Mouse (Mus musculus): ENCODE data around the gene Rps7. TPM values are rescaled to one million over a fixed set of nuclear protein-coding genes. Genes with fewer than 3 reads are reported as not detected.

Rps7 gene
- polyA plus RNA-seq, 1 experiment, result 932 TPM

GRCm38 (mm10) chr12:28638778-28639177, 3.0 kb upstream of the Rps7 start:
- H3K27me3 ChIP-seq (ENCODE audit: control insufficient read depth, insufficient read depth, insufficient read length), result no peaks in the 10 kb centered on the region
- no peak overlapping the region for H3K4me2 ChIP-seq (ENCODE audit: low read depth)
- H3K4me3 ChIP-seq, result no peak overlapping the region
- H3K36me3 ChIP-seq (ENCODE audit: control insufficient read depth, insufficient read depth), result peaks cover 1% of the 10 kb centered on the region
- H3K79me2 ChIP-seq (ENCODE audit: control insufficient read depth, insufficient read depth), result peaks cover 19% of the 10 kb centered on the region
- no peak for TF ChIP-seq TCF3 (IDR thresholded peaks at IDR 0.05; ENCODE audit: insufficient read length, low read depth)
- H3ac ChIP-seq (ENCODE audit: control insufficient read depth, insufficient read length), result no peak overlapping the region

GRCm38 (mm10) chr12:28636543-28636942, 790 bp upstream of the Rps7 start:
- H3K36me3 ChIP-seq (ENCODE audit: control insufficient read depth, insufficient read depth), result peaks cover 23% of the 10 kb centered on the region
- no peaks in the 10 kb centered on the region for H3K27me3 ChIP-seq (ENCODE audit: control insufficient read depth, insufficient read depth, insufficient read length)
- peak overlapping the region; percentile 79 for H3K4me2 ChIP-seq (ENCODE audit: low read depth)
- TF ChIP-seq TCF12 (IDR thresholded peaks at IDR 0.05; ENCODE audit: insufficient read depth, poor library complexity, severe bottlenecking) (no peak), POLR2AphosphoS2 (IDR thresholded peaks at IDR 0.05; ENCODE audit: insufficient read length, low read depth) (no peak), USF1 (IDR thresholded peaks at IDR 0.05; ENCODE audit: low read depth) (no peak), MYOG (IDR thresholded peaks at IDR 0.05; ENCODE audit: control insufficient read depth in 1 of 3, insufficient read depth in 1 of 3, insufficient read length in 2 of 3, low read depth in 2 of 3) (no peak), POLR2A (IDR thresholded peaks at IDR 0.05; ENCODE audit: insufficient read length, low read depth) (no peak)
- H3K4me3 ChIP-seq, result peak overlapping the region; percentile 76
- H3K79me2 ChIP-seq (ENCODE audit: control insufficient read depth, insufficient read depth), result peaks cover 37% of the 10 kb centered on the region
- H3ac ChIP-seq (ENCODE audit: control insufficient read depth, insufficient read length), result no peak overlapping the region

- Histone ChIP-seq H3ac (ENCODE audit: control insufficient read depth, insufficient read length) (peak overlapping the region; percentile 73), H3K4me2 (ENCODE audit: low read depth) (peak overlapping the region; percentile 83), H3K79me2 (ENCODE audit: control insufficient read depth, insufficient read depth) (peaks cover 37% of the 10 kb centered on the region), H3K36me3 (ENCODE audit: control insufficient read depth, insufficient read depth) (peaks cover 36% of the 10 kb centered on the region), H3K27me3 (ENCODE audit: control insufficient read depth, insufficient read depth, insufficient read length) (no peaks in the 10 kb centered on the region), H3K4me3 (peak overlapping the region; percentile 76)
- no peak for TF ChIP-seq CEBPB (IDR thresholded peaks at IDR 0.05; ENCODE audit: insufficient read depth, poor library complexity, severe bottlenecking)
- no peak for TF ChIP-seq REST (IDR thresholded peaks at IDR 0.05; ENCODE audit: insufficient read depth, insufficient read length)
- no peak for TF ChIP-seq MYOD1 (IDR thresholded peaks at IDR 0.05; ENCODE audit: control insufficient read depth in 1 of 3, insufficient read length in 2 of 3, low read depth in 2 of 3)
- TF ChIP-seq POLR2A (IDR thresholded peaks at IDR 0.05; ENCODE audit: insufficient read length, low read depth), result no peak
- TF ChIP-seq SRF (IDR thresholded peaks at IDR 0.05; ENCODE audit: control insufficient read depth, insufficient read length, low read depth), result no peak
- no peak for TF ChIP-seq POLR2AphosphoS2 (IDR thresholded peaks at IDR 0.05; ENCODE audit: insufficient read length, low read depth)
- no peak for TF ChIP-seq USF1 (IDR thresholded peaks at IDR 0.05; ENCODE audit: low read depth)
- TF ChIP-seq MYOG (IDR thresholded peaks at IDR 0.05; ENCODE audit: control insufficient read depth in 1 of 3, insufficient read depth in 1 of 3, insufficient read length in 2 of 3, low read depth in 2 of 3), result no peak
- TF ChIP-seq TCF3 (IDR thresholded peaks at IDR 0.05; ENCODE audit: insufficient read length, low read depth), result no peak
- TF ChIP-seq TCF12 (IDR thresholded peaks at IDR 0.05; ENCODE audit: insufficient read depth, poor library complexity, severe bottlenecking), result no peak
- no peak for TF ChIP-seq MAX (IDR thresholded peaks at IDR 0.05; ENCODE audit: low read depth)
- no peak for TF ChIP-seq E2F4 (IDR thresholded peaks at IDR 0.05; ENCODE audit: insufficient read depth)
Measured at GRCm38 (mm10) chr12:28635058-28635534, 657 bp downstream of the Rps7 start.

- Histone ChIP-seq H3ac (ENCODE audit: control insufficient read depth, insufficient read length) (no peak overlapping the region), H3K79me2 (ENCODE audit: control insufficient read depth, insufficient read depth) (peaks cover 15% of the 10 kb centered on the region), H3K27me3 (ENCODE audit: control insufficient read depth, insufficient read depth, insufficient read length) (no peaks in the 10 kb centered on the region), H3K4me3 (no peak overlapping the region), H3K4me2 (ENCODE audit: low read depth) (no peak overlapping the region), H3K36me3 (ENCODE audit: control insufficient read depth, insufficient read depth) (peaks cover 47% of the 10 kb centered on the region)
- TF ChIP-seq POLR2A (IDR thresholded peaks at IDR 0.05; ENCODE audit: insufficient read length, low read depth) (no peak), MYOG (IDR thresholded peaks at IDR 0.05; ENCODE audit: control insufficient read depth in 1 of 3, insufficient read depth in 1 of 3, insufficient read length in 2 of 3, low read depth in 2 of 3) (no peak), SRF (IDR thresholded peaks at IDR 0.05; ENCODE audit: control insufficient read depth, insufficient read length, low read depth) (no peak), TCF12 (IDR thresholded peaks at IDR 0.05; ENCODE audit: insufficient read depth, poor library complexity, severe bottlenecking) (no peak), POLR2AphosphoS2 (IDR thresholded peaks at IDR 0.05; ENCODE audit: insufficient read length, low read depth) (no peak), USF1 (IDR thresholded peaks at IDR 0.05; ENCODE audit: low read depth) (no peak), CEBPB (IDR thresholded peaks at IDR 0.05; ENCODE audit: insufficient read depth, poor library complexity, severe bottlenecking) (no peak), TCF3 (IDR thresholded peaks at IDR 0.05; ENCODE audit: insufficient read length, low read depth) (no peak)
Measured at GRCm38 (mm10) chr12:28628436-28628835, 7.3 kb downstream of the Rps7 start.

GRCm38 (mm10) chr12:28627092-28627491, 8.7 kb downstream of the Rps7 start:
- Histone ChIP-seq H3K79me2 (ENCODE audit: control insufficient read depth, insufficient read depth) (peaks cover 2% of the 10 kb centered on the region), H3K36me3 (ENCODE audit: control insufficient read depth, insufficient read depth) (peaks cover 33% of the 10 kb centered on the region), H3ac (ENCODE audit: control insufficient read depth, insufficient read length) (no peak overlapping the region), H3K4me3 (no peak overlapping the region), H3K27me3 (ENCODE audit: control insufficient read depth, insufficient read depth, insufficient read length) (no peaks in the 10 kb centered on the region), H3K4me2 (ENCODE audit: low read depth) (no peak overlapping the region)
- TF ChIP-seq SRF (IDR thresholded peaks at IDR 0.05; ENCODE audit: control insufficient read depth, insufficient read length, low read depth) (no peak), POLR2AphosphoS2 (IDR thresholded peaks at IDR 0.05; ENCODE audit: insufficient read length, low read depth) (peak; percentile 57)
